ENCODE assay signal across 32 mouse cellular contexts in genomic region chr2:163560247-163560646, GRCm38 (mm10). TPM values are rescaled to one million over a fixed set of nuclear protein-coding genes. Genes with fewer than 3 reads are reported as not detected.
DNase-seq lines count a peak whose midpoint lies in the region; ATAC-seq and TF ChIP-seq lines count a peak whose summit lies in the region.
"Had no signal": no experiment of that assay in that cellular context is flagged by ENCODE, and none has a peak within 500 bp of the region (broad histone marks: within the 10 kb centered on the region; RNA-seq: fewer than 3 reads in every experiment).

No protein-coding gene starts in this region.

- no peaks in the 10 kb centered on the region for H3K9me3 ChIP-seq in kidney, postnatal 0 days (replicated peaks; ENCODE audit: low read length)
- no peaks in the 10 kb centered on the region for H3K9me3 ChIP-seq in forebrain, embryonic 11.5 days (ENCODE audit: control insufficient read depth, low read length)
- H3K9me3 ChIP-seq: embryonic facial prominence, embryonic 12.5 days; hindbrain, embryonic 10.5 days; intestine, embryonic 15.5 days; limb, embryonic 12.5 days; liver, embryonic 12.5 days; midbrain, embryonic 13.5 days; neural tube, embryonic 13.5 days had no signal

- H3K4me2 ChIP-seq in kidney, postnatal 0 days (ENCODE audit: low read length), result no peak overlapping the region
- no peak overlapping the region for H3K4me2 ChIP-seq in forebrain, embryonic 11.5 days (ENCODE audit: low read depth, low read length, severe bottlenecking)
- H3K4me2 ChIP-seq: embryonic facial prominence, embryonic 12.5 days; intestine, embryonic 15.5 days; limb, embryonic 12.5 days; liver, embryonic 12.5 days; midbrain, embryonic 13.5 days; neural tube, embryonic 13.5 days had no signal

- ATAC-seq in kidney, postnatal 0 days (replicated peaks; ENCODE audit: low FRiP score, low read depth), result peak; percentile 84
- ATAC-seq in forebrain, embryonic 11.5 days (replicated peaks; ENCODE audit: low FRiP score), result no peak
- ATAC-seq: forebrain, embryonic 16.5 days; hindbrain, postnatal 0 days; intestine, embryonic 15.5 days; liver, embryonic 12.5 days; liver, postnatal 0 days; lung, postnatal 0 days; midbrain, embryonic 13.5 days; Patski had no signal

- no peak overlapping the region for H3K4me3 ChIP-seq in kidney, postnatal 0 days (replicated peaks; ENCODE audit: low read depth, low read length)
- no peak overlapping the region for H3K4me3 ChIP-seq in forebrain, embryonic 11.5 days (ENCODE audit: low read depth, low read length)
- H3K4me3 ChIP-seq: embryonic facial prominence, embryonic 12.5 days; gastrocnemius, adult 2 months; hindbrain, embryonic 10.5 days; intestine, embryonic 15.5 days; left cerebral cortex, adult 2 months; limb, embryonic 12.5 days; liver, embryonic 12.5 days; midbrain, embryonic 13.5 days; neural tube, embryonic 13.5 days had no signal

- H3K4me1 ChIP-seq in kidney, postnatal 0 days (replicated peaks; ENCODE audit: insufficient read depth, low read length), result no peaks in the 10 kb centered on the region; the same call in 1 of the 2 replicates
- no peaks in the 10 kb centered on the region for H3K4me1 ChIP-seq in forebrain, embryonic 11.5 days (replicated peaks; ENCODE audit: control insufficient read depth, insufficient read depth, low read length)
- H3K4me1 ChIP-seq: embryonic facial prominence, embryonic 12.5 days; hindbrain, embryonic 10.5 days; limb, embryonic 12.5 days; midbrain, embryonic 13.5 days had no signal

- H3K27me3 ChIP-seq in kidney, postnatal 0 days (ENCODE audit: insufficient read depth, low read length), result no peaks in the 10 kb centered on the region
- H3K27me3 ChIP-seq in forebrain, embryonic 11.5 days (ENCODE audit: control insufficient read depth, insufficient read depth, low read length), result no peaks in the 10 kb centered on the region
- H3K27me3 ChIP-seq: embryonic facial prominence, embryonic 12.5 days; intestine, embryonic 15.5 days; limb, embryonic 12.5 days; midbrain, embryonic 13.5 days; neural tube, embryonic 13.5 days had no signal

- 0 out of 2 replicates have a peak overlapping the region, but pooled peaks have one; percentile 13 for H3K27ac ChIP-seq in kidney, postnatal 0 days
- H3K27ac ChIP-seq in forebrain, embryonic 11.5 days (ENCODE audit: low read depth, low read length), result no peak overlapping the region
- H3K27ac ChIP-seq: embryonic facial prominence, embryonic 12.5 days; gastrocnemius, adult 2 months; hindbrain, embryonic 10.5 days; hindbrain, postnatal 0 days; intestine, embryonic 15.5 days; left cerebral cortex, adult 2 months; limb, embryonic 12.5 days; liver, embryonic 12.5 days; macrophage; midbrain, embryonic 13.5 days had no signal

- H3K9ac ChIP-seq in kidney, postnatal 0 days (ENCODE audit: low read depth, low read length), result no peak overlapping the region
- H3K9ac ChIP-seq in forebrain, embryonic 11.5 days (ENCODE audit: low read length), result no peak overlapping the region
- H3K9ac ChIP-seq: embryonic facial prominence, embryonic 12.5 days; intestine, embryonic 15.5 days; limb, embryonic 12.5 days; liver, embryonic 12.5 days; liver, postnatal 0 days; midbrain, embryonic 13.5 days; neural tube, embryonic 13.5 days had no signal

- TF ChIP-seq CTCF in kidney, postnatal 0 days (IDR thresholded peaks at IDR 0.05; ENCODE audit: low read depth), result no peak

- peak; percentile 88 for DNase-seq in kidney, adult 11 months
- peak; percentile 87 to 91 for DNase-seq in kidney, adult 8-10 months
- DNase-seq in kidney, postnatal 0 days (ENCODE audit: low spot score), result peak; percentile 40
- peak; percentile 59 to 76 for DNase-seq in kidney, postnatal 4 days
- no peak for DNase-seq in forebrain, embryonic 11.5 days (ENCODE audit: low spot score)
- DNase-seq in gastrocnemius, postnatal 25 days, result no peak
- no peak for DNase-seq in right cerebral cortex, postnatal 36 days (ENCODE audit: low spot score in 2 of 2)
- DNase-seq: adrenal gland, postnatal 14 days; cerebellum, adult 11 months; cerebellum, adult 9-10 months; cerebellum, postnatal 36 days; embryo, embryonic 11 days; gastrocnemius, adult 2 months; heart, postnatal 14 days; liver, postnatal 0 days had no signal

- no peaks in the 10 kb centered on the region for H3K36me3 ChIP-seq in kidney, postnatal 0 days (ENCODE audit: insufficient read depth, low read length)
- H3K36me3 ChIP-seq in forebrain, embryonic 11.5 days (ENCODE audit: control insufficient read depth, insufficient read depth, low read length), result no peaks in the 10 kb centered on the region
- H3K36me3 ChIP-seq: embryonic facial prominence, embryonic 12.5 days; hindbrain, embryonic 10.5 days; intestine, embryonic 15.5 days; limb, embryonic 12.5 days; midbrain, embryonic 13.5 days; neural tube, embryonic 13.5 days had no signal

- WGBS in kidney, postnatal 0 days, result 64% methylated on average over 3 of the region's 3 CpGs
- WGBS in forebrain, embryonic 11.5 days, result 78% methylated on average over 3 of the region's 3 CpGs

RNA-seq across cellular contexts. Expression of gene Ttpal, which starts 41.9 kb away (rescaled TPM):
- 18.1 and 19.7 TPM in 2 replicates for polyA plus RNA-seq in kidney, postnatal 0 days (2015; fragmentation: Nextera tagmentation; extraction: Ambion mirVana)
- polyA plus RNA-seq in forebrain, embryonic 11.5 days (2014; fragmentation: Nextera tagmentation; extraction: Ambion mirVana), result 43.5 and 45.4 TPM in 2 replicates
- 1 to 10 TPM; 4.8 to 5.6 TPM for total RNA-seq in gastrocnemius, postnatal 25 days (2021)

RNA-seq across cellular contexts. Expression of gene Hnf4a, which starts 53.6 kb away (rescaled TPM):
- polyA plus RNA-seq in kidney, postnatal 0 days (2015; fragmentation: Nextera tagmentation; extraction: Ambion mirVana), result 21.6 and 24.3 TPM in 2 replicates
- not detected in 2 replicates for polyA plus RNA-seq in forebrain, embryonic 11.5 days (2014; fragmentation: Nextera tagmentation; extraction: Ambion mirVana)
- not detected for total RNA-seq in gastrocnemius, postnatal 25 days (2021)
- total RNA-seq: gastrocnemius, adult 2 months; layer of hippocampus, adult 18-20 months; layer of hippocampus, postnatal 14 days; left cerebral cortex, adult 2 months; left cerebral cortex, postnatal 25 days had no signal
- polyA plus RNA-seq: embryonic facial prominence, embryonic 12.5 days; heart, embryonic 14.5 days; hindbrain, embryonic 10.5 days; hindbrain, postnatal 0 days; limb, embryonic 12.5 days; macrophage; midbrain, embryonic 13.5 days; neural tube, embryonic 13.5 days had no signal

Comparison
In these comparisons a context has a peak if more than half of its experiments do, and no peak if none do; other contexts are left out.
1. DNase-seq: peak in kidney, adult 11 months (single experiment), kidney, adult 8-10 months (2 of 2), kidney, postnatal 0 days (single experiment) and kidney, postnatal 4 days (2 of 2); none in forebrain, embryonic 11.5 days (single experiment), gastrocnemius, postnatal 25 days (single experiment) and right cerebral cortex, postnatal 36 days (0 of 2).
2. RNA of gene Hnf4a, which starts 53.6 kb away (polyA plus RNA-seq): 21.6 to 24.3 TPM in kidney, postnatal 0 days; not detected in forebrain, embryonic 11.5 days; every median in the first group is over 10 times any median in the second.